Mouse (Mus musculus) liver, adult 2 months (tissue): ENCODE data around the gene Bbs9.

Experiments
- CTCF ChIP-seq: fragments of 200-500 bp; IDR thresholded peaks from 2 replicates; pipeline ENCODE4 v1.5.1; 2011; ENCODE audit warnings: low read depth, low read length, control low read depth
- POLR2A ChIP-seq: fragments of 200-500 bp; IDR thresholded peaks from 2 replicates; pipeline ENCODE4 v1.6.1; 2011; ENCODE audit warnings: low read length, control low read depth; ENCODE audit not compliant: insufficient read depth; ENCODE audit errors: extremely low read depth

DNA sequence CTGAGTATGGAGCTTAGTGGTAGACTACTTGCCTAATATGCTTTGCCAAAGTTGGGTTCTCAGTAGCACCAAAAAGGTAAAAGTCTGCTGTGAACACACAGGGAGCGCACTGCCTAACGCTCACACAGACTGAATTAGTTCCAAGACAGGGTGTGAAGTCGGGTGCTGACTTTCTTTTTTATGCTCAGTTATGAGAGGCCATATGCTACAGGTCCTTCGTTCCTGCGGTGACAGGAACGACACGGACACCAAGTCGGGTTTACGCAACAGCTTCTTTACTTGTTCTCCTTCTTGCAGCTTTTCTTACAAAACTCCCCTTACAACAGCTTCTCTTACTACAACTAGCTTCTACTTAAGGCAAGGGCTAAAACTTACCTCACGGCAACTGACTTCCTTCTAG lies 32.4 kb upstream of the Bbs9 start:
- TF ChIP-seq CTCF (no peak), POLR2A (no peak)
